Mouse (Mus musculus): ENCODE measurements around the gene 1700029I15Rik. TPM values are rescaled to one million over a fixed set of nuclear protein-coding genes. Genes with fewer than 3 reads are reported as not detected.

Gene 1700029I15Rik
- polyA plus RNA-seq, 1 experiment from 2014 or later: 3.5 TPM

- H3K4me3 ChIP-seq (replicated peaks; ENCODE audit: low read length): no peak overlapping the region
- ATAC-seq (ENCODE audit: insufficient read depth, low FRiP score): no peak
- no peak overlapping the region for H3K4me2 ChIP-seq (ENCODE audit: low read depth, low read length)
- no peak overlapping the region for H3K9ac ChIP-seq (ENCODE audit: low read length)
- no peaks in the 10 kb centered on the region for H3K36me3 ChIP-seq (ENCODE audit: control insufficient read depth, insufficient read depth, low read length)
- H3K27me3 ChIP-seq (ENCODE audit: control insufficient read depth, insufficient read depth, low read length): no peaks in the 10 kb centered on the region
- H3K4me1 ChIP-seq (ENCODE audit: control insufficient read depth, insufficient read depth, low read length): peaks cover 33% of the 10 kb centered on the region
- H3K27ac ChIP-seq (ENCODE audit: low read length): no peak overlapping the region
- no peaks in the 10 kb centered on the region for H3K9me3 ChIP-seq (replicated peaks; ENCODE audit: control insufficient read depth, low read length)
- WGBS: 48% methylated on average over 6 of the region's 6 CpGs
Measured at GRCm38 (mm10) chr2:92435023-92435422, 52.7 kb downstream of the 1700029I15Rik start.

Small RNA genes lying within 50 kb of the gene (microRNA-seq; reads per million reads assigned to microRNA genes)
- gene Mir7000: not detected

Other genes with a start within 250 kb of the 1700029I15Rik start
- gene Pex16, start 7.9 kb upstream of the 1700029I15Rik start, polyA plus RNA-seq (2015; fragmentation: Nextera tagmentation; extraction: Ambion mirVana): 27.8 and 31.9 TPM in 2 replicates
- 12.6 and 15.5 TPM in 2 replicates for gene Large2, start 7.7 kb upstream of the 1700029I15Rik start, polyA plus RNA-seq (2015; fragmentation: Nextera tagmentation; extraction: Ambion mirVana)
- 12.5 and 14.9 TPM in 2 replicates for gene Mapk8ip1, start 18.7 kb downstream of the 1700029I15Rik start, polyA plus RNA-seq (2015; fragmentation: Nextera tagmentation; extraction: Ambion mirVana)
- 23.4 and 26.5 TPM in 2 replicates for gene Cry2, start 51.5 kb downstream of the 1700029I15Rik start, polyA plus RNA-seq (2015; fragmentation: Nextera tagmentation; extraction: Ambion mirVana)
- gene Slc35c1, start 78.0 kb downstream of the 1700029I15Rik start, polyA plus RNA-seq (2015; fragmentation: Nextera tagmentation; extraction: Ambion mirVana): 34.5 and 40.4 TPM in 2 replicates
- 4.2 and 5.1 TPM in 2 replicates for gene Chst1, start 217.2 kb downstream of the 1700029I15Rik start, polyA plus RNA-seq (2015; fragmentation: Nextera tagmentation; extraction: Ambion mirVana)

Data from stomach, embryonic 16.5 days (tissue).